Mouse (Mus musculus): ENCODE results near the gene Miga1.

The Miga1 gene

GRCm38 (mm10) chr3:152243304-152243703 lies 96.9 kb downstream of the Miga1 start:
- no peak for DNase-seq (ENCODE audit: low spot score)

- no peak for DNase-seq (ENCODE audit: low spot score)
These were observed 99.1 kb downstream of the Miga1 start for GRCm38 (mm10) chr3:152241098-152241497.

DNA sequence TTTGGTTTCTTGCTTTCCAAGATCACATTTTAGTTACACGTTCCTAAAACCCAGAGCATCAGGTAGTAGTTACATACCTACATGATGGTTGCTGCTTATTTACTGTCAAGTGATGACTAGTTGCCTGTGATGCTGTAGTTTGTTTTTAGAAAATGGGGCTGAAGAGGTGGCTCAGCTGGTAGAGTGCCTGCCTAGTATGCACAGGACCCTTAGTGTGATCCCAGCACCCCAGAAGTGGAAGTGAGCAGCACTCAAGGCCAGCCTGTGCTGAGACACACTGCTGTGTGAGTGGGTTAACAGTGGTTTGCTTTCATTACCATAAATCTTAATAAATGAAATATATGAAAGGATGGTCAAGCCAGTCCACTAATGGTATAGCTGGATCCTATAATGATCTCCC lies 100.6 kb downstream of the Miga1 start:
- DNase-seq (ENCODE audit: low spot score), result no peak

DNA sequence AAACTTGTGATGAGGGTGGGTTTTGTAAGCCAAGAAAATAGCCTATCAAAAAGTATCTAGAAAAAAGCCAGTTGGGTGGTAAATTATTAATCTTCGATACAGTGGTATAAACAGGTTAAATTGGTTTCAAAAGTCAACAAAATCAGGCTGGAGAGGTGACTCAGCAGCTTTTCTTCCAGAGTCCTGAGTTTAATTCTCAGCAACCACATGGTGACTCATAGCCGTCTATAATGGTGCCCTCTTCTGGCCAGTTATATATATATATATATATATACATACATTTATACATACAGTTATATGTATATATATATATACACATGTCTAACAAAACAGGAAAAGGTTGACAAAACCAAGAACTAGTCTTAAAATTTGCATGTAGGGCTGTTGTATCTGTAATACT lies 101.4 kb downstream of the Miga1 start:
- DNase-seq (ENCODE audit: low spot score), result no peak

- DNase-seq (ENCODE audit: low spot score), result no peak
These were observed 104.4 kb downstream of the Miga1 start for GRCm38 (mm10) chr3:152235805-152236204.

- no peak for DNase-seq (ENCODE audit: low spot score)
These were observed 105.0 kb downstream of the Miga1 start for GRCm38 (mm10) chr3:152235238-152235637.

DNA sequence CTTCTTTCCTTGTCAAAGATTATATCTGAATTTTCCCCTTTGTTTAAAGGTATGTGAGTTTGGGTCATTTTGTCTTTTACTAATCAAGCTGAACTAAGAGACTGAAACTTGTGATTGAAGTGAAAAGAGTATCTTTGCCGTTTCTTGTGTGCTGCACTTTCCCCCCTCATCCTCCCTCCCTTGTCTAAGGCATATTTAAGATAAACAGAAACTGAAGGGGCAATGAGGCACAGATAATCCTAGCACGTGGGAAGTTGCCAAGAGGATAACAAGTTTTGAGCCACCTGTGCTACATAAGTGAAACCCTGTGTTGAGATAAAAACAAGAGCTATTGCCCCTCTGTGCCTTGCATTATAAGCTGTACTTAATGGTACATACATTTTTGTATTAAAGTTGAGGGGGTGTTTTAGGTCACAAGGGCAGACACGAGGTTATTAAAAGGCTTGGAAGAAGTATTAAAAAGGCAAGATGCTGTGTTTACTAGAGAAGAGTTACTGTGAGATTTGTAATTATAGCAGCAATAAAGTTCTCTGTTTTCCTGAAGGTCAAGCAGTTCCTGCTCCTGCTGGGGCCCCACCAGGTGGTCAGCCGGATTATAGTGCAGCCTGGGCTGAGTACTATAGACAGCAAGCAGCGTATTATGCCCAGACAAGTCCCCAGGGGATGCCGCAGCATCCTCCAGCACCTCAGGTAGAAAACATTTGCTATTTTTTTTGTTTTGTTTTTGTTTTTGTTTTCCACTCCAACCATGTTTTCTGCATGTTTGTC lies 108.7 kb downstream of the Miga1 start:
- no peak for DNase-seq (ENCODE audit: low spot score)

DNA sequence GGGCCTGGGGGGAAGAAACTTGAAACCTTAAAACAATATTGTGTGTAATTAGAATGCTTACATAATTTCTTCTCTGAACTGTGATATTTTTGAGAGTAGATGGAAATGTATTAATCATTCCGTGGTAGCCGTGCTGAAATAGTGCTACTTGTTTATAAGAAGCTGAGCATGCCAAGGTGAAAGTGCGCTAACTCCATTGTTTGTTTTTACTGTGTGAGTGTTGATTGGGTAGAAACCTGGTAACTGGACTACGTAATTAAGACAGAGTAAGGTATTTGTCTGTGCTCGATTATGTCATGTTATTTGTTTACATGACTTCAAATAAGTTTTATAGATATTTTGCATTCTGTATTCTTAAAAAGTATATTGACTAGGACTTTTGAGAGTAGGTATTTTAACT lies 110.9 kb downstream of the Miga1 start:
- no peak for DNase-seq (ENCODE audit: low spot score)

DNA sequence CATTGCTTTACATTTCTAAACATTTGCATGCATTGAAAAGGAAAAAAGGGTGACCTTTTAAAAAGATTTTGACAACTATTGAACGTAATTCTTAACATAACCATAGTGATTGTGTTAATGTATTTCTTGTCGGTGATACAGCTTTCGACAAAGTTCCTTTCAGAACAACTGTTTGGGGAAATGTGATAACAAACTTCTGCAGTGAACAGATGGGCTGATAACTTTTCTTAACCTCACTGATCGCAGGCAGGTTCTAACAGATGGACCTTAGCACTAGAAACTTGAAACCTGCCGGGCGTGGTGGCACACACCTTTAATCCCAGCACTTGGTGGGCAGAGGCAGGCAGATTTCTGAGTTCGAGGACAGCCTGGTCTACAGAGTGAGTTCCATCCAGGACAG lies 111.4 kb downstream of the Miga1 start:
- DNase-seq (ENCODE audit: low spot score), result no peak

DNA sequence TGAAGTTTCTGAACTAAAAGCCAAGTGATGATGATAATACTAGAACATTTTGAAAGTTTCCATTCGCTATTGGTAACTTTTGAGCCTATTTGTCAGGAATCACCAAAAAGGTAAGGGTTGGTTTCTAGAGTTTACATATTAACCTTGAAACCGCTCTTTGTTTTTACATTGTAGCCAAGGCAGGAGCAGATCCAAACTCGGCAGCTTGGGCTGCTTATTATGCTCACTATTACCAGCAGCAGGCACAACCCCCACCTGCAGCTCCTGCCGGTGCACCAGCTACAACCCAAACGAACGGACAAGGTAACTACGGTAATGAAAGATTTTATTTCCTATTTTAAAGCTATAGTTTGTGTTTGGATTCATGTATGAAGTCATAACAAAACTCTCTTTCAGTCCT lies 114.3 kb downstream of the Miga1 start:
- DNase-seq (ENCODE audit: low spot score), result no peak

GRCm38 (mm10) chr3:152224918-152225317 lies 115.3 kb downstream of the Miga1 start:
- DNase-seq (ENCODE audit: low spot score), result no peak

Data from ovary, postnatal 10 days (tissue).